Mouse (Mus musculus) embryonic stem cell, embryonic (primary cell): Measurements from ENCODE around the gene Zranb2.

ENCODE experiments used
- CTCF ChIA-PET, 4 experiments: fragments of 300-600 bp in 2 of 4; fragments of 350-600 bp in 2 of 4; sonication (Branson Sonifier 250); formaldehyde crosslinking; loops; one replicate each; lab custom pipeline; 2022; ENCODE audit warnings: inconsistent platforms in 2 of 4; lab: Charles Lee
- POLR2A ChIA-PET, 4 experiments: fragments of 300-600 bp in 2 of 4; fragments of 350-600 bp in 2 of 4; sonication (Branson Sonifier 250); formaldehyde crosslinking; loops; one replicate each; lab custom pipeline; 2022; ENCODE audit warnings: antibody characterized with exemption in 4 of 4, inconsistent platforms in 1 of 4; lab: Charles Lee

Zranb2 gene

DNA sequence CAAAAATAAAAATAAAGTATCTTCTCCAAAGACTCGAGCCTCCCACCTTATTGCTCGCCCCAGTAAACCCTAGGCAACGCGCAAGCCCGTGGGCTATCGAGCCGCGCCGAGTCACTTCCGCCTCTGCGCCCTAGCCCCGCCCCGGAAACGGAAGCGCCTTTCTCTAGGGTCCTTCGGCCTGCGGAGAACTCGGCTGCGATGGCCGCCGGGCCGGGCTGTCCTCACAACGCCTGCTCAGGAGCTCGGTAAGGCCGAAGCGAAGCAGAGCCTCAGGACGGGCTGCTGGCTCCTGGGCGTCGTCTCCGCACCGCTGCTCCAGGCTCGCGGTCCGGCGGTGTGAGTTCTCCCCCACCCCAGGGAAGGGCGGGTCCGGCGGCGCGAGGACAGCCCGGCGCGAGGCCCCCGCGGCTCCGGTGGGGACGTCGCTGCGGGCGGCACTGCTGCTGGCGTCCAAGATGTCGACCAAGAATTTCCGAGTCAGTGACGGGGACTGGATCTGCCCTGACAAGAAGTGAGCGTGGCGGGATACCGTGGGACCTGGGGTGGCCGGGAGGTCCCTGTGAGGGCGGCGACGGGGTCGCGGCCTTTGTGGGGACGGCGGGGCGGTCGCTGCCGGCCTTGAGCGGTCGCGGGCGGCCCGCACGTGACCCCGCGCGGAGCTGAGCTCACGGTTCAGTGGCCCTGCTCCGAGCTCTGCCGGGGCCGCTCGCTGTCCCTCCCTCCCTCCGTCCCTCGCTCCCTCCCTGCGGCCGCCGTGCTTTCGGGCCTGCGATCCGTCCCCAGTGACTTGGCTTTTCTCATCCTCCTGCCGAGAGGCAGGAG, at the start of gene Zranb2:
Gene Zranb2 (plus strand): TSS at position 197 of the 822 bp plus-strand sequence.
- CTCF ChIA-PET, result no interaction called here

DNA sequence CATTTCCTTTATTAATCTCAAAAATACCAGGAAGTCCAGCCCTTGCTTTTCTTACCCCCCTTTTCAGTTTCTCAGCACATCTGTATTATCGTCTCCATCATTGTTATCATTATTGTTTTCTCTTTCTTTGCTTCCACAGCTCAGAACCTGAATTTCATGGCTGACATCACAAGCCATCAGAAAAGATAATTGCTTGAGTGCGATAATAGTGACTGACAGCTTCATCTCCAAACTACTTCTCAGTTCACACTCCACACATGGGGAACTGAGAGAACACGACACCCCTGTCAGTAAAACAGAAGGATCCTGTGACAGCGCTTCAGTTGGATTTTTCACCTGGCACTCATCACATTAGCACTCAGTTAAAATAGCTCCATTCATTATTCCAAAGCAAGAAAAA, 41.9 kb upstream of the Zranb2 start:
- CTCF ChIA-PET, result no interaction called here
- POLR2A ChIA-PET, result interaction anchor here in 2 of 4 experiments (0.6 to 0.8 kb wide), 3 partner anchors 46 to 464 kb away, joined by 3 to 5 read pairs (median 5); no protein-coding TSS in a partner anchor

More for the DNA sequence above, at the start of gene Zranb2:
- POLR2A ChIA-PET, result interaction anchor here (0.5 to 3.2 kb wide), 26 partner anchors 9 to 582 kb away, joined by 3 to 20 read pairs (median 4); partner anchors contain the start of genes Ptger3 (in 2 of the 4), Lrrc40 (in 1 of the 4) and Srsf11 (in 1 of the 4)

DNA sequence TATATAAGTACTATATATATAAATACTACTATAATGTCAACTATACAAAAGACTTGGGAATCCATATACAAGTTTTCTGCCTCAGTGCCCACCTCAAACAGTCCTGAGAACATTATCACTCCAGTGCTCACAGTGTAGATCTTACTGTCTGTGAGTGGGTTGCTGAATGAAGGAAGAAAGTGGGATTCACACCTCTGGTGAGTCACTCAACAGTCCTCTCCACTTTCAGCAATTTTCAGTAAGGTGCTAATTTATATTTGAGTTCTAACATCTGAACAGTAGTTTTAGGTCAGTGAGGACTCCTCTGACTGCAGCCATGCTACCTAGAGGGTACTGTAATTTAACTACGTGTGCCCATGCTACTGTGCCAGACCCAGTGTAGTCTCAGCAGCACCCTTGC, 31.7 kb upstream of the Zranb2 start:
- POLR2A ChIA-PET, result no interaction called here

DNA sequence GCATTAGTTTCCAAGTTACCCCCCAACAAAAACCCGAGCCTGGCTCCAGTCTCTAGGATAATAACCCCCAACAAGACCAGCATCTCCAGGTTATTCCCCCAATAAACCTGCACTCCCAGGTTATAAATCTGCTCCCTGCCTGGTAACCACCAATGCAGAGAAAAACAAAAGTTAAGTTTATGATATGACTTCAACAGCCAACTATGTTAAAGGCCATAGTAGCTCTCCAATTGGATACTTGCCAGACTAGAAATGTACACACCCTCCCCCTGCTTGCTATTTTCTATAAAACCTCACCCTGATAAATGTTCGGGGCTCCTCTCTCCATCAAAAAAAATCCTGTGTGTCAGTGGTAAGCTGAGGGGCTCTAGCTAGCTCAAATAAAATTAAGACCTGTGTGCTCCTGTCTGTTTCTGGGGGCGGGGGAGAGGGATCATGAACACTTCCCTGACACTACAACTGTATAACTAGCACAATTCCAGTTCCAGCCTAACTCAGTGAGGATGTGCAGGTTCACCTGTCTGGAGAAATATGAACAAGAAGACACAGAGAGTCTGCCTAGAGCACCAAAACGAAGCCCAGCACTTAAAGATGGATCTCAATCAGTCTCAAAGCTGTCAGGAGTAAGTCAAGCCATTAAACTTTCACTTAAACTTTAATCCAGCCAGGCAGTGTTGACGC, 19.7 kb upstream of the Zranb2 start:
- CTCF ChIA-PET, result no interaction called here
- POLR2A ChIA-PET, result interaction anchor here in 1 of 4 experiments (1.5 kb wide), 1 partner anchor 19 kb away, joined by 3 read pairs; the partner anchor contains the start of gene Zranb2

More for the DNA sequence above, 31.7 kb upstream of the Zranb2 start:
- CTCF ChIA-PET, result interaction anchor here in 1 of 4 experiments (0.6 kb wide), 1 partner anchor 583 kb away, joined by 3 read pairs; no protein-coding TSS in a partner anchor

DNA sequence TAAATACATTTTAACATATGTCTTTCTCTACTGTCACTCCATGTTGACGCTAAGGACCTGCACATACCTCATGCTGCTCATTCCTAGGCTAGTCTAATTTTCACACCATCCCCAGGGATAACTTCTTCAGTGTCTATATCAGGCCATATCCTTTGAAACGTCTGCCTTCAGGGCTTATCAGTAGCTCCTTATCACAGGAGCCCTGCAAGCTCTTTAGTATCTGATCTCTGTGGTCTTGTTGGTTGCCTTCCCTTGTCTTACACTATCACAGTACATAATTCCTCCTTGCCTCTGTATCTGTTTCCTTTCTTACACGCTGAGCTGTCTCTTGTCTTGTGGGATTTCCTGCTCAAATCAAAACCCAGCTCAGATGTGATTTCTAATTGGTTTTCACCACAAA, 17.5 kb upstream of the Zranb2 start:
- ChIA-PET CTCF (interaction anchor here in 1 of 4 experiments (0.6 kb wide), 1 partner anchor 748 kb away, joined by 3 read pairs; no protein-coding TSS in a partner anchor), POLR2A (no interaction called here)

DNA sequence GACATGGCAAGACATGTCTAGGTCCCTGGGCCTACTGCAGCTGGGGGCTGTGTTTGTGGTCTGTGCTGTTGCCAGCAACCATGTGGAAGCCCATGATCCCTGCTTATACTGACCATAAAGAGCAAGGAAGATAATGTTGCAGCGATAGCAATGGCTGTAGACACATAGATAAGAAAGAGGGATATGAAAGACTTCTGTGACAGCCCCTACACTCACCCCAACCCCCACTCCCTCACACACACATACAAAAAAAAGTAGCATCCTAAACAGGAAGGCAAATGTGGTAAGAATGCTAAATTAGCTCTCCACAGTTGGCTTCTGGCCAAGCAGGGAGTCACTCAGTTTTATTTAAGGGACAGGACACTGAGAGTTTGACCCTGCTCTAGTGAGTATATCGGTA, 16.0 kb upstream of the Zranb2 start:
- CTCF ChIA-PET, result no interaction called here
- POLR2A ChIA-PET, result no interaction called here

DNA sequence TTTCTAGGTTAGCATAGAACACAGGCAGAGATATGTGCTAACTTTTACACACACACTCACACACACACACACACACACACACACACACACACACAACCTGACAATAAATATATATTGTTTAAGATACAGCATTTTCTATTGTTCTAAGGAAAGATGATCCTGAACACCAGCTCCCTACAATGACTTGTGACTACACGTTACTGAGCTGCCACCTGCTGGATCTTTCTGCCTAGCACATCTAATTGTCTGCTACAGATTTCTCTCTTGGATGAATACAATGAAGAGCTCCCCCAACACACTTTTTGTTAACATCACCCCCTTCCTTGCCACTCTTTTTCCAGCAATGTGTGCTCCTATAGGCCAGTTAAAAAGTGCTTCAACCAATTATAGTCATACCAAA, 13.5 kb upstream of the Zranb2 start:
- CTCF ChIA-PET, result interaction anchor here (0.5 to 1.3 kb wide), 33 partner anchors 10 to 945 kb away, joined by 3 to 36 read pairs (median 4); no protein-coding TSS in a partner anchor
- POLR2A ChIA-PET, result interaction anchor here in 3 of 4 experiments (0.5 to 2.3 kb wide), 6 partner anchors 14 to 1354 kb away, joined by 3 to 7 read pairs (median 3); partner anchors contain the start of gene Zranb2 (in 2 of the 3)

DNA sequence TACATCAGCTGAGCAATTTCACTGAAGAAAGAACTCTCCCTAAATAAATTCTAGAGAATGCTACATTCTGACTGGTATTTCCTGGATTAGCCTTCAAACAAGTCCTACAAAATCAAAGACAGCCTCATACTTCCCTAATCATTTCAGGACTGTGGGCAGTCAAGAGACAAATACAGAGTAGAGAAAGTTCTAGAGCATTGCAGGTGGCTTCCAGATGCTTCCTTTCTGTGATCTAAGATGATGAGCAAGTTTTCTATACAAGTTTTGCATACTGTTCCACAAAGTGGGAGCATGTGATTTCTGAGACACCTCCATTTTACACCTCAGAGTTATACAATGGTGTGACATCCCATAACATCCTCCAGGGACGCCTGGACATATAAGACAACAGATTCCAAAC, 10.1 kb upstream of the Zranb2 start:
- POLR2A ChIA-PET, result no interaction called here
- CTCF ChIA-PET, result no interaction called here

DNA sequence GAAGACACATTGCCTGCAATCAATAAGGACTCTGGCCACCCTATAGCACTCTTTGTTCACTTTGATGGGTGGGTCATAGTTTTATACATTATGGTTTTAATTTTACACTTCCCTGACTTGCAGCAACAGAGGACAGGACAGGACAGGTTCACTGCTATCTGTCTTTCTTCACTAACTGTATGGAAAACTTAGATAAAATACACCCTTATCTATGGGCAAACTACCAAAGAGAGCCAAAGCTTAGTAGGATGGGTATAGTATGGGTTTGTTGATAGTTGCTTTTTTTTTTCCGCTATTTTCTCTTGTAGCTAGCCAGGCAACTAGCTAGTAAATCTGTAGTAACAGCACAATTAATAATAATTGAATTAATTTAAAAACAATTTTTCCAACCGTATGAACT, 2.4 kb upstream of the Zranb2 start:
- CTCF ChIA-PET, result no interaction called here
- POLR2A ChIA-PET, result no interaction called here

DNA sequence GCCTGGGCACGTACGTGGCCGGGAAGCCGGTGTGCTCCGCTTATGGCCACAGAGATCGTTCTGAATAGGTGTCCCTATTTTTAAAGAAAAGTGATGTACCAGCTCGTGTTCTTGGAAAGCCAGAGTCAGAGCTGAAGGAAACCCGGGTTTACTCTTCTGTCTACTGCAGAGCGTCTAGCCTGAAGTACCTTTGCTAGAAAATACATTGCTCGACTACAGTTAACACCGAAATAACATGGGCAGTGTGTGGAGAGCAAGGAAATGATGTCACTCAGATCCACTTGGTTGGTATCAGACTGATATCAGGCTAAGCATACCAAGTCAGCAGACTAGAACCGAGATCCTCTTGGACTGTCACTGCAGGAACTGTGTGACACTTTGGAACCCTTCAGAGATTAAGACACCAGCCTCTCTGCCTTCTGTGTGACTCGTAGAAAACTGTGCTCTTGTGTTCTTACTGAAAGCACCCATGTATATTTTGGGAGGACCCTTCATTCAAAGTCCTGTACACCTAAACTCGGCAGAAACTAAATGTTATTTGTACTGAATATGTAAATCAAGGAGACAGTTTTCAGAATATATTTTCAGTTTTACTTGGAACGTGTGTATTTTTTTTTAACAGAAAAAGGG, 941 bp downstream of the Zranb2 start:
- CTCF ChIA-PET, result no interaction called here
- POLR2A ChIA-PET, result interaction anchor here (0.6 to 3.2 kb wide), 21 partner anchors 9 to 502 kb away, joined by 3 to 20 read pairs (median 7); partner anchors contain the start of genes Ptger3 (in 2 of the 4), Lrrc40 (in 1 of the 4) and Srsf11 (in 1 of the 4)

DNA sequence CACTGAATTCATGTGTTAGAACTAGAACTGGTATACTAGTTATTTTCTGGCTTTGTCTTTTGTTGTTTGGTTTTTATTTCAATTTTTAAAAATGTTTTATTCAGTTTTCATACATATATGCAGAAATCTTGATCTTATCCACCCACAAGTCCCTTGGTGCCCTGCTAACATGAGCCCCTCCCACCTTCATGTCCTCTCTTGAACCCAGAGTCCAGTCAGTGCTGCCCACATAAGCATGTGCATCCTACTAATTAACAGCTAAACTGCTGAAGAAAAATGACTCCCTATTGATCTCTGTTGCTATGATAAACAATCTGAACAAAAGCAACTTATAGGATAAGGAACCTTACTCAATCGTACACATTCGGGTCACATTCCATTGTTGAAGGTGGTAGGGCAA, 15.4 kb downstream of the Zranb2 start:
- ChIA-PET CTCF (no interaction called here), POLR2A (interaction anchor here in 2 of 4 experiments (0.7 to 3.6 kb wide), 6 partner anchors 10 to 17 kb away, joined by 3 to 20 read pairs (median 4); partner anchors contain the start of genes Zranb2 (in 2 of the 2) and Ptger3 (in 1 of the 2))

DNA sequence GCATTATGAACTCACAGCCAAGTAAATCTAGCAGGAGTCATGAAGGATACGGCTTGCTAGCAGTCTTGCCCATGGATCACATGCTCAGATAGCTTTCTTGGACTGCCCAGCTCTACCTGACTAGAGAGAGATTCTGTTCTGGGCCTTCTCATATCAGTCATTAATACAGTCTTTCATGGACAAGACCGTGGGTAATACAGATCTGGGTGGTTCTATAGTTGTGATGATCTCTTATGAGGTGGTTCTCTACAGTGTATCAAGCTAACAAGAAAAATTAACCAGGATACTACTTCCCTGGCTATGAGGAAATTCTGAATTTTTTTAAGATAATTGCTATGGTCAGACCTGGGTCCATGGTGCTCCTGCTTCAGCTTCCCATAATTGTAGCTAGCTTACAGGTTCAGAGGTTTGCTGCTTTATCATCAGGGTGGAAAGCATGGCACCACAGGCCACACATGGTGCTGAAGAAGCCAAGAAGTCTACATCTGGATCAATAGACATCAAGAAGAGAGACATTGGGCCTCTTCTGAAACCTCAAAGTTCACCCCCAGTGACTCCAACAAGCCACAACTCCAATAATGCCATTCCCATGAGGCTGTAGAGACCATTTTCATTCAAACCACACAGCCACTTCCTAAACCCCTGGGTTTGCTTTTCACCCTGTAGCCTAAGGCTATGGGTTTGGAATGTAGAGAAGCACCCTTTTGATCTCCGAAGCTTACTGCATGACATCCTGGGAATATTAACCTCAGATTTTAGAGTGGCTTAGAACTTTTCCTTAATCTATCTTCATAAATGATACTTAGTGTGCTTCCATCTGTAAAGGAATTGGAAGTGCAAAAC, 16.0 kb downstream of the Zranb2 start:
- CTCF ChIA-PET, result interaction anchor here in 1 of 4 experiments (0.5 kb wide), 1 partner anchor 15 kb away, joined by 3 read pairs; no protein-coding TSS in a partner anchor
- POLR2A ChIA-PET, result interaction anchor here in 2 of 4 experiments (0.7 to 3.6 kb wide), 9 partner anchors 9 to 34 kb away, joined by 3 to 20 read pairs (median 4); partner anchors contain the start of genes Zranb2 (in 2 of the 2) and Ptger3 (in 1 of the 2)

DNA sequence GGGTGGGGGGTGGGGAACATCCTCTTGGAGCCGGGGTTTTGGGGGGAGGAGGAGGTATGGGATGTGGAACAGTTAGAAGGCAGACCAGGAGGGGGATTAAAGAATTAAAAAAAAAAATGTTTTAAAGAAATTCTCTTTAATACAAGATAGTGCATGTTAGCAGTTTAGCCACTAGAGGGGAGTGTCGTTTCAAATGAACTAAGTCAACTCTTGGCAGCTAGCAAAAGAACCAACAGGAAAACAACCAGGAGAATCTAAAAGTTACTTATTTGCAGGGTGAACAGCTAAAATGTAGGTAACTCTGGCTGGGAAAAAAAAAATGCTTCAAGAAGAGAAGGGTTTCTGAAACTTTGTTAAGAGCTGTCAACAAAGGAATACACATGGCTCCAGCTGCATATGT, 31.2 kb downstream of the Zranb2 start:
- ChIA-PET CTCF (interaction anchor here (0.6 to 1.3 kb wide), 9 partner anchors 15 to 344 kb away, joined by 3 to 7 read pairs (median 4); no protein-coding TSS in a partner anchor), POLR2A (interaction anchor here in 1 of 4 experiments (1.4 kb wide), 1 partner anchor 360 kb away, joined by 3 read pairs; no protein-coding TSS in a partner anchor)

DNA sequence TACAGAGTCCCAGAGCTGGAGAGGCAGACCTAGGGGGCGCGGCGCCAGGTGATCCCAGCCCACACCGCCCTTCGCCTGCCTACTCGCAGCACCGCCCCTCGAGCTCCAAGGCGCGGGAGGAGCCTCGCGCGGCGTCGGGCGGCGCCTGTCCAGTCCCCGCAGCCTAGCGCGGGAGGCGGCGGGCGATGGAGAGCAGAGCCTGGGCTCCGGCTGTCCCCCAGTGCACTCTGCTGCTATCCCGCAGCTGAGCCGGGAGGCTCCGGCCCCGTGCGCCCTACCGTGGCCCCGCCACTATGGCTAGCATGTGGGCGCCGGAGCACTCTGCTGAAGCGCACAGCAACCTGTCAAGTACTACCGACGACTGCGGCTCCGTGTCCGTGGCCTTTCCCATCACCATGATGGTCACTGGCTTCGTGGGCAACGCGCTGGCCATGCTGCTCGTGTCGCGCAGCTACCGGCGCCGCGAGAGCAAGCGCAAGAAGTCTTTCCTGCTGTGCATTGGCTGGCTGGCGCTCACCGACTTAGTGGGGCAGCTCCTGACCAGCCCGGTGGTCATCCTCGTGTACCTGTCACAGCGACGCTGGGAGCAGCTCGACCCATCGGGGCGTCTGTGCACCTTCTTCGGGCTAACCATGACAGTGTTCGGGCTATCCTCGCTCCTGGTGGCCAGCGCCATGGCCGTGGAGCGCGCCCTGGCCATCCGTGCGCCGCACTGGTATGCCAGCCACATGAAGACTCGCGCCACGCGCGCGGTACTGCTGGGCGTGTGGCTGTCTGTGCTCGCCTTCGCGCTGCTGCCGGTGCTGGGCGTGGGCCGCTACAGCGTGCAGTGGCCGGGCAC, 33.0 kb downstream of the Zranb2 start, which contains the start of gene Ptger3:
Gene Ptger3 (plus strand): TSS at position 168 of the 841 bp plus-strand sequence.
- CTCF ChIA-PET, result interaction anchor here in 2 of 4 experiments (1.0 to 1.2 kb wide), 3 partner anchors 9 to 325 kb away, joined by 3 to 5 read pairs (median 3); no protein-coding TSS in a partner anchor
- POLR2A ChIA-PET, result interaction anchor here in 3 of 4 experiments (0.5 to 2.4 kb wide), 9 partner anchors 9 to 453 kb away, joined by 3 to 7 read pairs (median 3); partner anchors contain the start of gene Zranb2 (in 2 of the 3)

DNA sequence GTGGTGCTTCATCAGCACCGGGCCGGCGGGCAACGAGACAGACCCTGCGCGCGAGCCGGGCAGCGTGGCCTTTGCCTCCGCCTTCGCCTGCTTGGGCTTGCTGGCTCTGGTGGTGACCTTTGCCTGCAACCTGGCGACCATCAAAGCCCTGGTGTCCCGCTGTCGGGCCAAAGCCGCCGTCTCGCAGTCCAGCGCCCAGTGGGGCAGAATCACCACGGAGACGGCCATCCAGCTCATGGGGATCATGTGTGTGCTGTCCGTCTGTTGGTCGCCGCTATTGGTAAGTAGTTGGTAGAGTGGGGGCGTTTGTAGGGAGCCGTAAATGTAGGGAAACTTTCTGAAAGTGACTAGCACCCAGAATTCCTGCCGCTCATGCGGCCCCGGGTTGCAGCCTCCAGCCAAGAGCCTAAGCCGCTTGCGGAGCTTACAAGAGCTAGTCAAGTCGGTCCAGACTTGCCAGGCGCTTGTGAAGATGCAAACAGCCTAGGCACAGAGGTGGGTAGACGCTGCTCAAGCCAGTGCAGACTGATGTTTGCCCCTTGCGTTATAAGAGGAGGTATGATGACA, 33.7 kb downstream of the Zranb2 start:
- POLR2A ChIA-PET, result interaction anchor here in 2 of 4 experiments (0.5 to 2.4 kb wide), 8 partner anchors 9 to 453 kb away, joined by 3 to 7 read pairs (median 3); partner anchors contain the start of gene Zranb2 (in 1 of the 2)
- CTCF ChIA-PET, result interaction anchor here in 1 of 4 experiments (0.6 kb wide), 1 partner anchor 509 kb away, joined by 3 read pairs; no protein-coding TSS in a partner anchor

DNA sequence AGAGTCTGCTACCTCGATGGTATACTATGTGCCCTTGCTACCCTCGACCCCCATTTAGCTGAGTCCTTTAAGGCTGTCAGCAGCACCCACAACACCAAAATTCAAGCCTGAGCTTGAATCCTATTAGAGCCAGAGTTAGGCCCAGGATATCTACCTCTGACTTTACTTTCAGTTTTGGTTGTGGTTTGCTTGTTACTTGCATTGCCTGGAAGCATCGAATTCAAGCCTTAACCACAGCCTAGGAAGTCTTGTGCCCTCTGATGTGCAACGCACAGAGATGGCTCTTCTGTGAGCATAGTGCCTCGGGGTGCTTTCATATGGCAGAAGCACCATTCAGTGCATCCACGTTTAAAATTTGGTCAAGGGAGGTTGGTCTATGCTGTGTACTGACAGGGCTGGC, 38.1 kb downstream of the Zranb2 start:
- ChIA-PET CTCF (no interaction called here), POLR2A (interaction anchor here in 1 of 4 experiments (0.6 kb wide), 1 partner anchor 38 kb away, joined by 11 read pairs; no protein-coding TSS in a partner anchor)
